Mouse (Mus musculus): ENCODE data around the gene Cacna1s.

- no peak for TF ChIP-seq CTCF (conservative IDR thresholded peaks at IDR 0.05; ENCODE audit: low read length)
- no peak for TF ChIP-seq NANOG (IDR thresholded peaks at IDR 0.05; ENCODE audit: borderline replicate concordance, low read length)
These were observed 88.8 kb downstream of the Cacna1s start for GRCm38 (mm10) chr1:136141176-136141950.

Data from E14TG2a.4 (cell line).